Mouse (Mus musculus) inflammation-experienced regulatory T-cells (primary cell): ENCODE results near the gene Defa32. TPM values are rescaled to one million over a fixed set of nuclear protein-coding genes. Genes with fewer than 3 reads are reported as not detected.

ENCODE experiments used
- polyA plus RNA-seq, 2 experiments: library from polyadenylated mRNA; unstranded; fragments of 100-300 nt; shearing (Covaris generic); gene quantifications; one replicate each; pipeline ENCODE4 v1.2.1; 2017

Defa32 gene
- not detected for polyA plus RNA-seq

GRCm38 (mm10) chr8:21528732-21529131, at the start of gene Defa32:
TSS of gene Defa32 (plus strand) at chr8:21529032.

GRCm38 (mm10) chr8:21508958-21509357, 19.9 kb upstream of the Defa32 start, which contains the start of gene Defa20:
TSS of gene Defa20 (plus strand) at chr8:21509258.

DNA sequence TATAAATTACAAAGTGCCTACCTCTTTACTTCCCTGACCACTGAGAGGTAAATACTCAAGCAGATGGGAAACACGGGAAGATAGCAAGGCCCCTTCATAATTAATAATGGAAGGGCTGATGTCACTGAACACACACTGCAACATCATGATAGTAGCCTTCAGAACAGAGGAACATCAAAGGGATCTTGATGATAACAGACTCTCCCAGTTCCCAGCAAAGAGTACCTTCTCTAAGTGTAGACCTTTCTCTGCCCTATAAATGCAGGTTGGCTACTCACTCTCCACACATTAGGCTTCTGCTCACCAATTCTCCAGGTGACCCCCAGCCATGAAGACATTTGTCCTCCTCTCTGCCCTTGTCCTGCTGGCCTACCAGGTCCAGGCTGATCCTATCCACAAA, 36.3 kb downstream of the Defa32 start, which contains the start of gene Defa37:
TSS of gene Defa37 (plus strand) at position 301 of the 400 bp plus-strand sequence.

Other genes with a start within 250 kb of the Defa32 start
- not detected for gene Defa27, start 213.5 kb upstream of the Defa32 start, polyA plus RNA-seq
- not detected for gene Defa29, start 202.0 kb upstream of the Defa32 start, polyA plus RNA-seq
- gene Defa2, start 150.5 kb upstream of the Defa32 start, polyA plus RNA-seq = not detected
- not detected for gene Defa33, start 137.2 kb upstream of the Defa32 start, polyA plus RNA-seq
- gene Defa36, start 101.6 kb upstream of the Defa32 start, polyA plus RNA-seq = not detected
- not detected for gene Gm7849, start 72.5 kb upstream of the Defa32 start, polyA plus RNA-seq
- not detected for gene Defa20, start 19.8 kb upstream of the Defa32 start, polyA plus RNA-seq
- gene Defa37, start 36.4 kb downstream of the Defa32 start, polyA plus RNA-seq = not detected
- not detected for gene Defa28, start 54.0 kb downstream of the Defa32 start, polyA plus RNA-seq
- gene Gm7861, start 65.5 kb downstream of the Defa32 start, polyA plus RNA-seq = not detected
- not detected for gene Defa26, start 89.2 kb downstream of the Defa32 start, polyA plus RNA-seq
- gene Defa17, start 126.7 kb downstream of the Defa32 start, polyA plus RNA-seq = not detected
- not detected for gene Defa34, start 136.8 kb downstream of the Defa32 start, polyA plus RNA-seq
- gene AY761184, start 174.6 kb downstream of the Defa32 start, polyA plus RNA-seq = not detected
- gene Defa24, start 205.5 kb downstream of the Defa32 start, polyA plus RNA-seq = not detected